Mouse (Mus musculus): ENCODE measurements at regions not wholly inside any gene's neighbourhood (a gene's known extent, or its start where the extent isn't known, plus 50 kb on each side); places are given as distances from the start of the nearest gene placed in this dataset.

DNA sequence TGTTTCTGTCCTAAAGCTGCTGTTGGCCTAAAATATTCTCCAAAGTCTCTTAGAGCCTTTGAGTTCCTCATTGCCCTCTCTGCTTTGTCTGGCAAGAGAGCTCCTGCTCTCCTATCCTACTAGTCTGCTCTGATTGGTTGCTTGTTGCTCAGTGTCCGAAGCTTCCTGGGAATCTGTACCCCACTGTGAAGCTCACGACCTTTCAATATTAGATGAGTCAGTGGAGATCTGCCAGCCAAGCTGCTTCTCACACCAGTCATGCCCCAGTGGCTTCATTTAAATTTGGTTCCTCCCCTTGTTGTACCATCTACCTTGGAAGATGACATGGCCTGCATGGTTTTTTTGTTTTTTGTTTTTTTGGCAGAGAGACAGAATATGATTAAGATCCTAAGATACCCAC is 313.6 kb downstream of the Irx1 start:
- no peak for TF ChIP-seq CTCF (IDR thresholded peaks at IDR 0.05)
- no peak for TF ChIP-seq EP300 (IDR thresholded peaks at IDR 0.05; ENCODE audit: insufficient read depth, low read depth, low read length)
- no peak for TF ChIP-seq POLR2A (IDR thresholded peaks at IDR 0.05; ENCODE audit: insufficient read depth, low read depth, low read length)

Data from heart, adult 2 months (tissue).